Mouse (Mus musculus) heart, embryonic 13.5 days (tissue): Measurements from ENCODE around the gene Ccdc187. TPM values are rescaled to one million over a fixed set of nuclear protein-coding genes. Genes with fewer than 3 reads are reported as not detected.

Experiments used
- ATAC-seq: fragments of 200-750 bp; cut with Nextera tagmentation; 2 replicates; pipeline ENCODE4 v1.8.0; 2017; ENCODE audit warnings: moderate TSS enrichment; ENCODE audit not compliant: insufficient number of reproducible peaks, low FRiP score, low TSS enrichment; ENCODE audit errors: extremely low read depth
- H3K27ac ChIP-seq: fragments of 300-500 bp; sonication (generic); replicated peaks from 2 replicates; pipeline ENCODE4 v1.5.1; 2015; ENCODE audit warnings: moderate library complexity, mild to moderate bottlenecking, inconsistent platforms
- H3K27me3 ChIP-seq: fragments of 300-500 bp; sonication (generic); replicated peaks from 2 replicates; pipeline ENCODE4 v1.6.1; 2015; ENCODE audit warnings: mild to moderate bottlenecking, inconsistent platforms
- H3K36me3 ChIP-seq: fragments of 300-500 bp; sonication (generic); 2 replicates; pipeline ENCODE4 v1.6.1; 2015; ENCODE audit warnings: mild to moderate bottlenecking, inconsistent platforms
- H3K4me1 ChIP-seq: fragments of 300-500 bp; sonication (generic); 2 replicates; pipeline ENCODE4 v1.6.1; 2015; ENCODE audit warnings: inconsistent platforms
- H3K4me2 ChIP-seq: fragments of 300-500 bp; sonication (generic); 2 replicates; pipeline ENCODE4 v1.6.1; 2015; ENCODE audit warnings: inconsistent platforms, mild to moderate bottlenecking, moderate library complexity
- H3K4me3 ChIP-seq: fragments of 300-500 bp; sonication (generic); 2 replicates; pipeline ENCODE4 v1.5.1; 2015; ENCODE audit warnings: moderate library complexity, mild to moderate bottlenecking, inconsistent platforms
- H3K9ac ChIP-seq: fragments of 300-500 bp; sonication (generic); 2 replicates; pipeline ENCODE4 v1.6.1; 2015; ENCODE audit warnings: inconsistent platforms, mild to moderate bottlenecking, moderate library complexity
- H3K9me3 ChIP-seq: fragments of 300-500 bp; sonication (generic); 2 replicates; pipeline ENCODE4 v1.6.1; 2016; ENCODE audit warnings: inconsistent platforms
- WGBS: fragments of 180-500 bp; shearing (Covaris S2); methylation state at CpG from one replicate; pipeline ENCODE4 v1.1.7; 2015; ENCODE audit warnings: mixed read lengths; 5-methylcytosine and 5-hydroxymethylcytosine counted together
- polyA plus RNA-seq: library from polyadenylated mRNA; unstranded; fragments of >200 nt; fragmentation: Nextera tagmentation; extraction: Ambion mirVana; gene quantifications from 2 replicates; pipeline ENCODE4 v1.2.1, GENCODE M21; 2015

Gene Ccdc187
- polyA plus RNA-seq, 1 experiment from 2014 or later = 0.24 TPM

GRCm38 (mm10) chr2:26300808-26301174 lies 6.4 kb upstream of the Ccdc187 start:
- Histone ChIP-seq H3K4me2 (peak overlapping the region; percentile 30; the same call in 1 of the 2 replicates), H3K27me3 (0 out of 2 replicates have a peak, but pooled peaks cover 9% of the 10 kb centered on the region), H3K4me1 (peaks cover 43% of the 10 kb centered on the region), H3K9me3 (no peaks in the 10 kb centered on the region), H3K9ac (no peak overlapping the region), H3K4me3 (no peak overlapping the region), H3K36me3 (no peaks in the 10 kb centered on the region), H3K27ac (peak overlapping the region; percentile 57)
- ATAC-seq = no peak
- WGBS = 1% methylated on average over 3 of the region's 3 CpGs

GRCm38 (mm10) chr2:26300161-26300807 lies 5.9 kb upstream of the Ccdc187 start:
- Histone ChIP-seq H3K4me1 (peaks cover 43% of the 10 kb centered on the region), H3K9ac (peak overlapping the region; percentile 52; the same call in 1 of the 2 replicates), H3K4me3 (no peak overlapping the region), H3K4me2 (peak overlapping the region; percentile 30; the same call in 1 of the 2 replicates), H3K9me3 (no peaks in the 10 kb centered on the region), H3K36me3 (no peaks in the 10 kb centered on the region), H3K27me3 (0 out of 2 replicates have a peak, but pooled peaks cover 9% of the 10 kb centered on the region), H3K27ac (peak overlapping the region; percentile 57)
- ATAC-seq = no peak
- WGBS = 27% methylated on average over 5 of the region's 5 CpGs

- 46% methylated on average over 7 of the region's 7 CpGs for WGBS
- ATAC-seq = no peak
- H3K9me3 ChIP-seq = no peaks in the 10 kb centered on the region
- H3K9ac ChIP-seq = peak overlapping the region; percentile 52
- 0 out of 2 replicates have a peak overlapping the region, but pooled peaks have one; percentile 54 for H3K27ac ChIP-seq
- peaks cover 43% of the 10 kb centered on the region for H3K4me1 ChIP-seq
- peak overlapping the region; percentile 67; the same call in 1 of the 2 replicates for H3K4me2 ChIP-seq
- H3K4me3 ChIP-seq = no peak overlapping the region
- no peaks in the 10 kb centered on the region for H3K36me3 ChIP-seq
- H3K27me3 ChIP-seq = 0 out of 2 replicates have a peak, but pooled peaks cover 9% of the 10 kb centered on the region
Measured at GRCm38 (mm10) chr2:26299336-26299735, 5.0 kb upstream of the Ccdc187 start.

- WGBS = 46% methylated on average over 4 of the region's 4 CpGs
- H3K9ac ChIP-seq = peak overlapping the region; percentile 52
- peak overlapping the region; percentile 67 for H3K4me2 ChIP-seq
- H3K4me1 ChIP-seq = peaks cover 43% of the 10 kb centered on the region
- H3K27me3 ChIP-seq = 0 out of 2 replicates have a peak, but pooled peaks cover 9% of the 10 kb centered on the region
- H3K27ac ChIP-seq = peak overlapping the region; percentile 54; the same call in 1 of the 2 replicates
- H3K36me3 ChIP-seq = no peaks in the 10 kb centered on the region
- H3K4me3 ChIP-seq = no peak overlapping the region
- no peaks in the 10 kb centered on the region for H3K9me3 ChIP-seq
- ATAC-seq = no peak
Measured at GRCm38 (mm10) chr2:26298856-26299230, 4.5 kb upstream of the Ccdc187 start.

- WGBS = 5% methylated on average over 10 of the region's 10 CpGs
- ATAC-seq = peak; percentile 37
- Histone ChIP-seq H3K9me3 (no peaks in the 10 kb centered on the region), H3K4me3 (peak overlapping the region; percentile 39), H3K27me3 (peaks cover 12% of the 10 kb centered on the region; the same call in 1 of the 2 replicates), H3K9ac (peak overlapping the region; percentile 33), H3K4me1 (peaks cover 43% of the 10 kb centered on the region), H3K36me3 (no peaks in the 10 kb centered on the region), H3K27ac (peak overlapping the region; percentile 54), H3K4me2 (peak overlapping the region; percentile 67)
Measured at GRCm38 (mm10) chr2:26298208-26298855, 4.0 kb upstream of the Ccdc187 start.

GRCm38 (mm10) chr2:26296606-26297195 lies 2.3 kb upstream of the Ccdc187 start:
- H3K27me3 ChIP-seq = peaks cover 17% of the 10 kb centered on the region; the same call in 1 of the 2 replicates
- no peak for ATAC-seq
- H3K36me3 ChIP-seq = no peaks in the 10 kb centered on the region
- no peak overlapping the region for H3K4me3 ChIP-seq
- H3K4me2 ChIP-seq = no peak overlapping the region
- peaks cover 43% of the 10 kb centered on the region for H3K4me1 ChIP-seq
- H3K9me3 ChIP-seq = no peaks in the 10 kb centered on the region
- H3K27ac ChIP-seq = no peak overlapping the region; the same call in 1 of the 2 replicates
- WGBS = 47% methylated on average over 6 of the region's 6 CpGs
- no peak overlapping the region for H3K9ac ChIP-seq

GRCm38 (mm10) chr2:26290133-26290532 lies 4.2 kb downstream of the Ccdc187 start:
- no peaks in the 10 kb centered on the region for H3K36me3 ChIP-seq
- H3K27me3 ChIP-seq = peaks cover 10% of the 10 kb centered on the region; the same call in 1 of the 2 replicates
- H3K4me2 ChIP-seq = no peak overlapping the region
- 43% methylated on average over 5 of the region's 5 CpGs for WGBS
- H3K4me1 ChIP-seq = peaks cover 20% of the 10 kb centered on the region
- H3K4me3 ChIP-seq = no peak overlapping the region
- H3K9ac ChIP-seq = no peak overlapping the region
- ATAC-seq = no peak
- no peak overlapping the region for H3K27ac ChIP-seq
- no peaks in the 10 kb centered on the region for H3K9me3 ChIP-seq

GRCm38 (mm10) chr2:26286391-26286790 lies 8.0 kb downstream of the Ccdc187 start:
- no peak for ATAC-seq
- Histone ChIP-seq H3K9me3 (no peaks in the 10 kb centered on the region), H3K36me3 (no peaks in the 10 kb centered on the region), H3K27me3 (0 out of 2 replicates have a peak, but pooled peaks cover 2% of the 10 kb centered on the region), H3K4me3 (no peak overlapping the region), H3K4me1 (peaks cover 20% of the 10 kb centered on the region), H3K9ac (no peak overlapping the region), H3K4me2 (no peak overlapping the region), H3K27ac (no peak overlapping the region)
- 70% methylated on average over 7 of the region's 7 CpGs for WGBS

- Histone ChIP-seq H3K4me1 (peaks cover 20% of the 10 kb centered on the region), H3K36me3 (no peaks in the 10 kb centered on the region), H3K9me3 (no peaks in the 10 kb centered on the region), H3K4me2 (no peak overlapping the region), H3K27ac (no peak overlapping the region), H3K27me3 (peaks cover 5% of the 10 kb centered on the region; the same call in 1 of the 2 replicates), H3K4me3 (no peak overlapping the region), H3K9ac (no peak overlapping the region)
- WGBS = 59% methylated on average over 7 of the region's 7 CpGs
- no peak for ATAC-seq
Measured at GRCm38 (mm10) chr2:26285804-26286203, 8.6 kb downstream of the Ccdc187 start.

- H3K4me1 ChIP-seq = 0 out of 2 replicates have a peak, but pooled peaks cover under 1% of the 10 kb centered on the region
- ATAC-seq = no peak
- H3K4me2 ChIP-seq = no peak overlapping the region
- no peaks in the 10 kb centered on the region for H3K36me3 ChIP-seq
- 66% methylated on average over 11 of the region's 11 CpGs for WGBS
- no peak overlapping the region for H3K27ac ChIP-seq
- H3K9me3 ChIP-seq = no peaks in the 10 kb centered on the region
- H3K9ac ChIP-seq = no peak overlapping the region
- peaks cover 22% of the 10 kb centered on the region for H3K27me3 ChIP-seq
- no peak overlapping the region for H3K4me3 ChIP-seq
Measured at GRCm38 (mm10) chr2:26280594-26280993, 13.8 kb downstream of the Ccdc187 start.

GRCm38 (mm10) chr2:26279712-26280111 lies 14.6 kb downstream of the Ccdc187 start:
- 75% methylated on average over 3 of the region's 3 CpGs for WGBS
- Histone ChIP-seq H3K9ac (no peak overlapping the region), H3K4me1 (no peaks in the 10 kb centered on the region), H3K36me3 (no peaks in the 10 kb centered on the region), H3K9me3 (no peaks in the 10 kb centered on the region), H3K4me2 (no peak overlapping the region), H3K4me3 (no peak overlapping the region), H3K27me3 (peaks cover 22% of the 10 kb centered on the region), H3K27ac (no peak overlapping the region)
- ATAC-seq = no peak
